Mouse (Mus musculus) bone marrow, adult 2 months (tissue): ENCODE measurements around the gene Cacna1c.

Experiments used
- CTCF ChIP-seq: fragments of 200-500 bp; IDR thresholded peaks from 2 replicates; pipeline ENCODE4 v1.5.1; 2011; ENCODE audit warnings: low read length, control low read depth; ENCODE audit not compliant: control insufficient read depth, insufficient read depth
- POLR2A ChIP-seq: fragments of 200-500 bp; IDR thresholded peaks from 2 replicates; pipeline ENCODE4 v1.6.1; 2011; ENCODE audit warnings: low read depth, mild to moderate bottlenecking, control low read depth, low read length, borderline replicate concordance; ENCODE audit not compliant: control insufficient read depth

DNA sequence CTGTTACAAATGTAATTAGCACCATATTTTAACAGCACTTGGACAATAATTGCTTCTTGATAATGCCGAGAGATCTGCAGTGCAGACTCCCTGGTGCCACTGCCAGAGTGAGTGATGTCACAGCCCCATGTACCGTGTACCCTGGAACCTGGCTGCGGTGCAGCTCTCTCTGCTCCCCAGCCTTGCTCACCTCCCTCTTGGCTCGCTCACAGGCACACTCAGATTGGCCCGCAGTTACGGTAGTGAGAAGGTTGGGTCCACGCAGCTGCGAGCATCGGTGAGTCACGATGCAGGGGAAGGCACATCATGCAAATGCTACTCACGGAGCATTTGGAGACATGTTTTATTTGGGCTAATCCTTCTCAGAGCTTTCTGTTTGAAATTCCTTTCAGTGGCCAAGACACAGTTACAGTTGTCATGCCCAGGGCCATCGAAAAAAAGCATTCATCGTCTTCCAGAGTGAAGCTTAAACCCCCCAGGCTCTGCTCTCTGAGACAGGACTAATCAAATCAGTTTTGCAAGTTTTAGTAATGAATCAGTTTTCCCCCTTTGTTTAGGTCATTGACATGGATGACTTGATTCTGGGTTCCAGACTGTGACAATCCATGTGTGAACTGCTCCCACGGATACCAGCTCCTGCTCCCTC is 484.4 kb downstream of the Cacna1c start:
- no peak for TF ChIP-seq POLR2A
- no peak for TF ChIP-seq CTCF
